Mouse (Mus musculus): Measurements from ENCODE around the gene Rbpjl.
A peak's percentile ranks its signal among the peaks of the same experiment; 100 is the strongest.

Gene Rbpjl

GRCm38 (mm10) chr2:164431676-164432465, 28.9 kb downstream of the Rbpjl start:
- DNase-seq, result peak in 1 of 2 experiments; percentile 36

DNA sequence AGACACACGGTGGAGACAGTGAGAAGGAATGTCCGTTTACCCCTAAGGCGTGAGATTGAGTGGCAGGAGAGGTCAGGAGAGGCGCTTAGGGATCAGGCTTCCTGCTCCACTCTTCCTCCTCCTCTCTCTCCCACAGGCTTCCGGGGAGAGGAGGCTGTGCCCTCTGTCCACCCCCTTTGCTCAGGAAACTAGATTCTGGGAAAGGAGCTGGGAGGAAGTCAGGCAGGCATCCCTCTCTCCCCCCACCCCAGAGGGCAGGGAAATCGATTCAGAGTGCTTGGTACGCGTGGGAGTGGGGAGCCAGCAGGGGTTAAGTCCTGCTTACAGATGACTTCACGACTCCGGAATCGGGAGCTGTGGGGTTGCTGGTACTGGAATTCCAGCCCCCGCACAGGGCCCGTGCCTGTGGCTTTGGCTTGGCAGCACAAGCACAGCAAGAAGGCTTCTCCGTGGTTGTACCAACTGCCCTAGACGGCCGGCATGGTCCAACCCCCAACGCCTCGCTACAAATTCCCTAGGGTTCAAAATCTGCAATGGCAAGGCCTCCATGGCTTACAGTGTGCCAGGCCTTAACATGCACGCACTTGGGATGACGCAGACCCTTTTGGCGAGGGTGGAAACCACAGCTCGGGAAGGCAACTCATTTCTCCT, 29.7 kb downstream of the Rbpjl start:
- no peak for DNase-seq

GRCm38 (mm10) chr2:164433278-164433895, 30.4 kb downstream of the Rbpjl start:
- DNase-seq, result no peak

- DNase-seq, result no peak
Observed at GRCm38 (mm10) chr2:164434681-164435080, 31.7 kb downstream of the Rbpjl start.

DNA sequence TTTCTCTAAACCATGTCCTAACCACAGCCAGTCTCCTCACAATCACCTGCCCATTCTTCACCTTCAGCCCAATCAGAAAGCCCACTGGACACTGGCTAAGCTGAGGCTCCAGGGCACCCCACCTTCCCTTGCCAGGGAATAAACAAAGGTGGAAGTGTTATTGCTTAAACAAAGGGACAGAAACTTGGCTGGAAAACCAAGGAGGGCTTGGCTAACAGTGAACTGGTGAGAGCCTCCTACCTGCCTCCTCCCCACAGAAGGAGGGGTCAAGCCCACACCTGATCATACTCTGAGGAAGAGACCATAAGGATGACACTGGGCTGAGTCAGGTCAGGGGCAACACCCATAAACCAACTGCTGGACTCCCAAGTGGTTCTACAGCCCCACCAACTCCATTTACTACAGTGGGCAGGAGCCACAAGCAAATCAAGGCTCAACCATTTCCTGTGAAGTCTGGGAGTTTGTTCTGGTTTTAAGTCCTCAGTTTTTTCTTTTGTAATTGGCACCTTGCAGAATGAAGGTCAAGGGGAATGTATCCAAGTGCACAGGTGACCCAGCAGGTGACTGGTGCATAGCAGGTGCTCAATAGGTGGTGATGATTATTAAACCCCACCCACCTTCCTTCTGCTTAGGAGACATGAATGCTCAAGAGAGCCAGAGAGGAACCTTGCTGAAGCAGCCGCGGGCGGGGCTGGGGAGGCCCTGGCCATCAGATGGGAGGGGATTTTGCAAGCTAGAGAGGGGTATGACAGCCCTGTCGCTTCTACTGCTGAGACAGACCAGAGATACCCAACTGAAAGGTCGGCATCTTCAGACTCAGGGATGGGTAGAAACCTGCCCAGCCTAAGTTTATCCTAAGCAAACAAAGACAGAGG, 32.5 kb downstream of the Rbpjl start:
- DNase-seq, result no peak

GRCm38 (mm10) chr2:164436215-164436913, 33.4 kb downstream of the Rbpjl start:
- no peak for DNase-seq

DNA sequence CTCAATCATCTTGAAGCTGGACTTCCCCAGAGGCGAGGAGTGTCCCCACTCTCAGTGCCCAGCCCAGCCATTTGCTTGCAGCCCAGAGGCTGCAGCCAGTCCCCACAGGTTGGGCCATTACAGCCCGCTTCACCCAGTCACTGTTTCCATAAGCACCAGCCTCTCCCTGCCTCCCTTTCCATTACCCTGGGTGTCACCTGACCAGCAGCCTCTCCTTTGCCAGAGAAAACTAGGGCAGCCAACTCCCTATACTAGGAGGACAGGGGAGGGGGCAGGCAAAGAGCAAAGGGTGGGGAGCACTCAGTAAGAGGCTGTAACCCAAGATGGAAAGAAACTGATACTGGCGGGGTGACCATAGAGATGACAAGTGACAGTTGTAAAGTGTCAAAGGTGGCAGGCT, 34.0 kb downstream of the Rbpjl start:
- no peak for DNase-seq

- DNase-seq, result no peak
Observed at GRCm38 (mm10) chr2:164437710-164438109, 34.8 kb downstream of the Rbpjl start.

DNA sequence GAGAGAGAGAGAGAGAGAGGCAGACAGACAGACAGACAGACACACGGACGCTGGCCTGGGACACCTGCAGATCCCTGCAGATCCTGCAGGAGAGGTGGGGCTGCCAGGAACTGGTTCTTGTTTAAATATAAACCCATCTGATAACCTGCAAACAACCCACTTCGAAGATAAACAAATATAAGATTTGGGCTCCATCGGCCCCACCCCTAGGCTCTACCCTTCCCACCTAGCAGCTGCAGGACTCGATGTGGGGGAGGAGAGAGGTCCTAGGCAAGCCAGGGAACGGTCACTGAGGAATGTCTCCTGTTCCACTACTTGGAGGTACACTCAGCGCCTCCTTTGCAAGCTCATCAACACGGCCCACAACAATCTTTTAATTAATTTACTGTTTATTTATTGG, 35.3 kb downstream of the Rbpjl start:
- no peak for DNase-seq

- peak in 1 of 2 experiments; percentile 48 for DNase-seq
Observed at GRCm38 (mm10) chr2:164439001-164439421, 36.1 kb downstream of the Rbpjl start.

DNA sequence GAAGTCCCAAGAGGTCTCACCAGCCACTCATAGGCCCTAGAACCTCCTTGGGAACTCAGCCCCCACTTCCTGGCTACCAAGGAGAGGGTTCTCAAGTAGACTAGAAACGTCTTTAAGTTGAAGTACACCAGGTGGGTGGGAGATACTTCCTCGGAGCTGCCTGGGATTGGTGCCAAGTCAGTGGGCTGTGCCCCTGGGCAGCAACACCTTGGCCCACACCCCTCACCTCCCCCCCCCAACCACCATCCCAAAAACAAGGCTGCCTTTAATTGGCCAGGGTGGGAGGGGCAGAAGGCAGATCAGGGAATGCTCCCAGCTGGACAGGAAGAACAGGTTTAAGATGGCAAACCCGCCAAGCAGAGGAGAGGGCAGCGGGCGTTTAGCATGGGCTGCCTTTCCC, 37.4 kb downstream of the Rbpjl start:
- DNase-seq, result no peak

GRCm38 (mm10) chr2:164441155-164441554, 38.2 kb downstream of the Rbpjl start:
- DNase-seq, result no peak

DNA sequence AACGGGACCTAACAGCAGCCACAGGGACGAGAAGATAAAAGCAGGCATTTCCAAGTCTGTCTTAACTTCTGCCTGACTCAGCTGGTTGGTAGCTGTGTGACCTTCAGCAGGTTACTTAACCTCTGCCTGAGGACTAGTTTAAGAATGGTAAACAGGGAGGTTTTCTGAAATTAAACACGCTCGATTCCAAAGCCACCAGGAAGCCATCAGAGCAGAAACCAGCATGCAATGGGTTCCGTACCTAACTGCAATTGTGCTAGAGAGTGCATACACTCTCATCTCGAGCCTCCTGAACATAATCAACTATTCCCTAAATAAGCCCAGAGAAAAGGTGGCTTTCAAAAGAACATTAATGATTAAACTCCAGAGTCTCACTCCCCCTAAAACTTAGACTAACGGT, 38.8 kb downstream of the Rbpjl start:
- no peak for DNase-seq

DNA sequence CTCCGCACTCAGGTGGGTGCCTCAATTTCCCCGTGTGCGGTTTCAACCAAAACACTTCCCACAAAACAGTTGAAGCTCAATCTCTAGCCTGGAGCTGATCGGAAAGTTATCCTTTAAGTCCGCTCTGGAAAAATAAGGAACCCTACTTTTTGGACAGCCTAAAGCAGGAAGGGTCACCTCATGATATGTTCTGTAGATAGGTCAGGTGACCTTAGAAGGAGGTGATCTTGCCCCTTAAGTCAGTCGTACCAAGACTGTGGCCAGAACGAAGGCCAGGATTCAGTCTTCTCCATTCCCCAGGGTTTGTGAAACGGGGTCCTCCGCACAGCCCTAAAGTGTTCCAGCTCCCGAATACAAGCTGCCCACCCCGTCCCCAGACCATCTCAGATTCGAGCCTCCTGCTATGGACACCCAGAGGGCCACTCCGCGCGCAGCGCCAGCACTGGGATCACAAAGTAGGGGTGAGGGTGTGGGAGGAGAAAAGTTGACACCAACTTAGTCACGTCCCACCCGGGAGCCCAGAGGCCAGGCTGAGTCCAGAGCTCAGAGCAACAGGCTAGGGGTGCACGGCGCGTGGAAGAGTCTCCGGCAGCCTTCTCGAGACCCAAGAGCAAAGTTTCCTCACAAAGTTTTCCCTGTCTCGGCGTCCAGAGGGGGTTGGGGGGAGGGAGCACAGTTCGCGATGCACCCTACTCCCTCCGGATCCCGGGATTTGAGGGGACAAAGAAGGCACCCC, 39.5 kb downstream of the Rbpjl start:
- DNase-seq, result no peak

DNA sequence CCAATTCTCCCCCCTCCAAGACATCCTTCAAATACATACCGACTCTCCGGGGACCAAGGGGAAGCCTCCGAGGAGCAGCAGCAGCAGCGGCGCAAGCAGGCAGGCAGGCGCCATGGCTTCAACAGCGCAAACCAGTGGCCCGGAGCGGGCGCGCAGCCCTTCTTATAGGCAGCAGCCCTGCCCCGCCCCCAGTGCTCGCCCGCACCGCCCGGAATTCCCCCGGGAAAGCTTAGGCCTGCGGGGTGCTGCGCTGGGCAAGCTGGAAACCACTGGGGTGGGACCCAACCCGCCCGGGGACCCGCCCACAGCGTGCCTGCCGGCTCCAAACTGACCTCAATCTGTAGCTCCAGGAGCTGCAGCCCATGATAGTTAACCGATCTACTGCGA, 40.1 kb downstream of the Rbpjl start:
- peak; percentile 62 to 73 for DNase-seq

- DNase-seq, result no peak
Observed at GRCm38 (mm10) chr2:164443460-164444000, 40.6 kb downstream of the Rbpjl start, which contains the start of gene Sdc4. Gene Sdc4 (minus strand): TSS chr2:164443887.

- DNase-seq, result no peak
Observed at GRCm38 (mm10) chr2:164444701-164445100, 41.8 kb downstream of the Rbpjl start.

DNA sequence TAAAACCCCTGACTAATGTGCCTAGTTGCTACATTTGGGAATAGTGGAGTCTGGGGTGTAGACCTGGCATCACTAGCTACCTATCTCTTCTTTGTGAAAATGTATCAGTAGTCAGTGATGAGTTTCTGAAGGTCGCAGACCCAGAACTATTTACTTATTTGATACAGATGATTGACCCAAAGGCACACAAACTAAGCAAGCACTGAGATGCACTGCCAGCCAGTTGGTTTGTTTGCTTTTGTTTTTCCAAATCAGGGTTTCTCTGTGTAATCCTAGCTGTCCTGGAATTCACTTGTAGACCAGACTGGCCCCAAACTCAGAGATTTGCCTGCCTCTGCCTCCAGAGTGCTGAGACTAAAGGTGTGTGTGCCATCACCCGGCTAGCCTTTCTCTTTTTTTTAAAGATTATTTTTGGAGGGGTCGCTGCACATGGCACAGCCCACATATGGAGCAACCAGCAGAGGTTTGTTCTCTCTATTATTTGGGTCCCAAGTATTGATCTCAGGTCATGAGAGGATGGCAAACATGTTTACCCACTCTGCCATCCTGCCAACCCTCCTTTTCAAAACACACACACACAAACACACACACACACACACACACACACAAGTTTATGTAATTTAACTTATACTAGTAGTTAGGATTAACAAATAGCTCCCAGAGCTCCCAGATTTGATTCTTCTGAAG, 42.6 kb downstream of the Rbpjl start:
- DNase-seq, result no peak

DNA sequence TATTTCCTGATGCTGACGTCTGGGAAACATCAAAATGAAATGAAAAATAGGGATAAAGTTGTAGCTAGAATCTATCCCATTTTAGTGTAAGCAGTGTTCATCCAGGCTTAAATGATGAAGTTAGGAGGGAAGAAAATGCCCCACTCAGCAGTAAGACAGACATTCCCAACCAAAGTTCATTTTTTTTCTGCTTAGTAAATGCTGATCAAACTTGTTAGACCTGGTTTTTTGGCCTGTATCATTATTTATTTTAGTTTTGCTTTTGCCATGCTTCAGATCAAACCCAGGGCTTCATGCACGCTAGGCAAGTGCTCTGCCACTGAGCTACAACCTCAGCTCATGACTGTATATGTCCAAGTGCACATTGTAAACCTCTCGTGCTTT, 43.1 kb downstream of the Rbpjl start:
- no peak for DNase-seq

DNA sequence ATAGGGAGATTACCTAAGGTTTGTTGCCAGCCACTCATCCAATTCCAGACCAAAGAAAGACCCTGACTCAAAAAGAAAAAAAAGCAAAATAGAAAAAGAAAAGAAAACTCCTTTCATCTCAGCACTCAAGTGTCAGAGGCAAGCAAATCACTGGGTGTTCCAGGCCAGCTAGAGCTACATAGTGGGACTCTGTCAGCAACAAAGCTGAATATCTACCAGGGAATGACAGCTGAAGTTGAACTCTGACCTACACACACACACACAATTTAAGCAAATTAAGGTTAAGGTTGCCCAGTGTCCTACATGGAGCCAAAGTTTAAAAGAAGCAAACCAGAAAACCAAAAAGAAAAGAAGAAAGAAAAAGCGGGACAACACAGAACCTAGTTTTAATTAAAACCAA, 45.2 kb downstream of the Rbpjl start:
- DNase-seq, result no peak

GRCm38 (mm10) chr2:164448921-164449320, 46.0 kb downstream of the Rbpjl start:
- DNase-seq, result no peak
